23 mouse cellular contexts compared by ENCODE assay signal in the genomic region with DNA sequence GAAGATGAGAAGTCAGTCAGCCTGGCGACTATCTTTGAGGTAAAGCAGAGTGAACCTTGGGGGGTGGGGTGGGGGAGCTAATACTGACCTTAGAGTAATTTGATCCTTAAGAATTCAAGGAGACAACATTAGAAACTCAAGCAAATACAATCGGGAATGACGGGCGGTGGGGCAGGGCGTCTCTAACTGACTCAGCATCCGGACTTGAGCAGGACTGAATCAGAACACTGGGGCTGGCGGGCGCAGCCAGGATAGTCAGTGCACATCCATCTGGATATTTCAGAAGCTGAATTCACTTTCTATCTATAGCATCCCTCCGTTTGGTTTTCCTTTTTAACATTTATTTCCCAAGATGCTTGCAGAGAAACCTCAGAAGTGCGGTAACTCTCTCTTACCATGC. TPM values are rescaled to one million over a fixed set of nuclear protein-coding genes. Genes with fewer than 3 reads are reported as not detected.
DNase-seq lines count a peak whose midpoint lies in the region; ATAC-seq and TF ChIP-seq lines count a peak whose summit lies in the region.
"Had no signal": no experiment of that assay in that cellular context is flagged by ENCODE, and none has a peak within 500 bp of the region (broad histone marks: within the 10 kb centered on the region; RNA-seq: fewer than 3 reads in every experiment).

No protein-coding gene starts in this region.

- H3K4me1 ChIP-seq in forebrain, postnatal 0 days (ENCODE audit: insufficient read depth): no peaks in the 10 kb centered on the region
- no peaks in the 10 kb centered on the region for H3K4me1 ChIP-seq in forebrain, embryonic 16.5 days (replicated peaks; ENCODE audit: control insufficient read depth, insufficient read depth, low read length)
- H3K4me1 ChIP-seq in testis, adult 2 months (ENCODE audit: control insufficient read depth, insufficient read depth, low read length): peaks cover 6% of the 10 kb centered on the region; the same call in 1 of the 2 replicates
- H3K4me1 ChIP-seq in neural tube, embryonic 15.5 days: no peaks in the 10 kb centered on the region
- H3K4me1 ChIP-seq: intestine, embryonic 15.5 days; limb, embryonic 13.5 days; lung, embryonic 15.5 days had no signal

- H3K4me2 ChIP-seq in forebrain, postnatal 0 days (ENCODE audit: low read depth): peak overlapping the region; percentile 8; the same call in 1 of the 2 replicates
- no peak overlapping the region for H3K4me2 ChIP-seq in forebrain, embryonic 16.5 days (ENCODE audit: low read length)
- H3K4me2 ChIP-seq in neural tube, embryonic 15.5 days: no peak overlapping the region
- H3K4me2 ChIP-seq: hindbrain, embryonic 14.5 days; intestine, embryonic 15.5 days; limb, embryonic 13.5 days; lung, embryonic 15.5 days; midbrain, embryonic 11.5 days had no signal

- no peak overlapping the region for H3K4me3 ChIP-seq in forebrain, postnatal 0 days (ENCODE audit: low read depth, low read length)
- H3K4me3 ChIP-seq in forebrain, embryonic 16.5 days (replicated peaks; ENCODE audit: low read length): no peak overlapping the region
- H3K4me3 ChIP-seq in testis, adult 2 months (ENCODE audit: control insufficient read depth, low read depth, low read length): peak overlapping the region; percentile 84
- no peak overlapping the region for H3K4me3 ChIP-seq in neural tube, embryonic 15.5 days (replicated peaks)
- H3K4me3 ChIP-seq: forebrain, embryonic 10.5 days; heart, adult 2 months; intestine, embryonic 15.5 days; limb, embryonic 13.5 days; lung, embryonic 15.5 days had no signal

- H3K27ac ChIP-seq in forebrain, postnatal 0 days (ENCODE audit: low read depth, low read length): no peak overlapping the region
- H3K27ac ChIP-seq in forebrain, embryonic 16.5 days (ENCODE audit: low read length): no peak overlapping the region
- peak overlapping the region; percentile 43; the same call in 1 of the 2 replicates for H3K27ac ChIP-seq in testis, adult 2 months (ENCODE audit: control insufficient read depth, insufficient read depth, low read depth, low read length)
- no peak overlapping the region for H3K27ac ChIP-seq in neural tube, embryonic 15.5 days (replicated peaks)
- H3K27ac ChIP-seq: forebrain, embryonic 10.5 days; heart, adult 2 months; hindbrain, embryonic 14.5 days; intestine, embryonic 15.5 days; limb, embryonic 13.5 days; liver, embryonic 14.5 days; lung, embryonic 15.5 days; macrophage had no signal

- WGBS in forebrain, postnatal 0 days: 82% methylated on average over 10 of the region's 10 CpGs
- 85% methylated on average over 10 of the region's 10 CpGs for WGBS in forebrain, embryonic 16.5 days
- 87% methylated on average over 10 of the region's 10 CpGs for WGBS in neural tube, embryonic 15.5 days

- no peak overlapping the region for H3K9ac ChIP-seq in forebrain, postnatal 0 days
- H3K9ac ChIP-seq in forebrain, embryonic 16.5 days (replicated peaks; ENCODE audit: low read depth, low read length): no peak overlapping the region
- no peak overlapping the region for H3K9ac ChIP-seq in neural tube, embryonic 15.5 days (replicated peaks)
- H3K9ac ChIP-seq: hindbrain, embryonic 14.5 days; intestine, embryonic 15.5 days; limb, embryonic 13.5 days; liver, embryonic 14.5 days; lung, embryonic 15.5 days had no signal

- no peaks in the 10 kb centered on the region for H3K27me3 ChIP-seq in forebrain, postnatal 0 days (ENCODE audit: insufficient read depth, low read length)
- no peaks in the 10 kb centered on the region for H3K27me3 ChIP-seq in forebrain, embryonic 16.5 days (replicated peaks; ENCODE audit: control insufficient read depth, insufficient read depth, low read length)
- no peaks in the 10 kb centered on the region for H3K27me3 ChIP-seq in testis, adult 2 months (ENCODE audit: control insufficient read depth, insufficient read depth, low read length)
- H3K27me3 ChIP-seq in neural tube, embryonic 15.5 days (replicated peaks): no peaks in the 10 kb centered on the region
- H3K27me3 ChIP-seq: intestine, embryonic 15.5 days; limb, embryonic 13.5 days; lung, embryonic 15.5 days had no signal

- no peak for TF ChIP-seq CTCF in forebrain, postnatal 0 days (IDR thresholded peaks at IDR 0.05; ENCODE audit: low read depth)
- no peak for TF ChIP-seq CTCF in testis, adult 2 months (IDR thresholded peaks at IDR 0.05; ENCODE audit: control insufficient read depth, insufficient read depth, insufficient replicate concordance, low read depth, low read length)

- ATAC-seq in forebrain, postnatal 0 days: no peak
- ATAC-seq in forebrain, embryonic 16.5 days: no peak
- no peak for ATAC-seq in neural tube, embryonic 15.5 days (ENCODE audit: low FRiP score)
- ATAC-seq: intestine, embryonic 15.5 days had no signal

- no peaks in the 10 kb centered on the region for H3K9me3 ChIP-seq in forebrain, postnatal 0 days (ENCODE audit: low read length)
- H3K9me3 ChIP-seq in forebrain, embryonic 16.5 days (ENCODE audit: control insufficient read depth, low read length): no peaks in the 10 kb centered on the region
- no peaks in the 10 kb centered on the region for H3K9me3 ChIP-seq in neural tube, embryonic 15.5 days (replicated peaks)
- H3K9me3 ChIP-seq: forebrain, embryonic 10.5 days; G1E; intestine, embryonic 15.5 days; limb, embryonic 13.5 days; lung, embryonic 15.5 days had no signal

- TF ChIP-seq POLR2A in testis, adult 2 months (IDR thresholded peaks at IDR 0.05; ENCODE audit: control insufficient read depth, low read depth, low read length): no peak; the same call in 1 of the 2 replicates

- DNase-seq in forebrain, postnatal 0 days: no peak
- DNase-seq in testis, postnatal 14 days (ENCODE audit: low spot score): no peak
- DNase-seq in right cerebral cortex, adult 2 months (ENCODE audit: low spot score in 2 of 2): peak; percentile 53 to 66
- no peak for DNase-seq in kidney, postnatal 25 days
- DNase-seq in spleen, adult 18-20 months: no peak
- DNase-seq: adrenal gland, postnatal 36 days; cerebellum, adult 2 months; gastrocnemius, postnatal 25 days; heart, adult 2 months; heart, postnatal 36 days; thymus, postnatal 36 days had no signal

- H3K36me3 ChIP-seq in forebrain, postnatal 0 days (ENCODE audit: insufficient read depth): no peaks in the 10 kb centered on the region
- H3K36me3 ChIP-seq in forebrain, embryonic 16.5 days (ENCODE audit: control insufficient read depth, insufficient read depth): no peaks in the 10 kb centered on the region
- no peaks in the 10 kb centered on the region for H3K36me3 ChIP-seq in testis, adult 2 months (ENCODE audit: control insufficient read depth, insufficient read depth, low read length)
- H3K36me3 ChIP-seq in neural tube, embryonic 15.5 days: no peaks in the 10 kb centered on the region
- H3K36me3 ChIP-seq: forebrain, embryonic 10.5 days; G1E; intestine, embryonic 15.5 days; limb, embryonic 13.5 days; lung, embryonic 15.5 days had no signal

RNA-seq across cellular contexts. Expression of a gene that starts 17.7 kb away (rescaled TPM):
- total RNA-seq in forebrain, postnatal 0 days (2014; rRNA removed): 25.6 and 33.5 TPM in 2 replicates
- polyA plus RNA-seq in forebrain, postnatal 0 days (2015; fragmentation: Nextera tagmentation; extraction: Ambion mirVana): 16.4 and 29.4 TPM in 2 replicates
- polyA plus RNA-seq in forebrain, embryonic 16.5 days (2015; fragmentation: Nextera tagmentation; extraction: Ambion mirVana): 12.4 and 14.4 TPM in 2 replicates
- 0.32 and 0.60 TPM in 2 replicates for polyA plus RNA-seq in testis, adult 2 months (2012; rRNA removed)
- polyA plus RNA-seq in neural tube, embryonic 15.5 days (2015; fragmentation: Nextera tagmentation; extraction: Ambion mirVana): 9.1 and 9.5 TPM in 2 replicates
- total RNA-seq: G1E had no signal
- polyA plus RNA-seq: G1E, macrophage had no signal

RNA-seq across cellular contexts. Expression of a gene that starts 47.1 kb away (rescaled TPM):
- 4.6 and 6.2 TPM in 2 replicates for total RNA-seq in forebrain, postnatal 0 days (2014; rRNA removed)
- polyA plus RNA-seq in forebrain, postnatal 0 days (2015; fragmentation: Nextera tagmentation; extraction: Ambion mirVana): 2.2 and 3.6 TPM in 2 replicates
- 5.8 and 7.2 TPM in 2 replicates for polyA plus RNA-seq in forebrain, embryonic 16.5 days (2015; fragmentation: Nextera tagmentation; extraction: Ambion mirVana)
- 2.3 and 2.6 TPM in 2 replicates for polyA plus RNA-seq in testis, adult 2 months (2012; rRNA removed)
- 5.3 and 8.9 TPM in 2 replicates for polyA plus RNA-seq in neural tube, embryonic 15.5 days (2015; fragmentation: Nextera tagmentation; extraction: Ambion mirVana)

Comparison
In these comparisons a context has a peak if more than half of its experiments do, and no peak if none do; other contexts are left out.
1. DNase-seq: peak in right cerebral cortex, adult 2 months (2 of 2); none in forebrain, postnatal 0 days (single experiment), testis, postnatal 14 days (single experiment), kidney, postnatal 25 days (0 of 2) and spleen, adult 18-20 months (0 of 2).